In the genomic region with DNA sequence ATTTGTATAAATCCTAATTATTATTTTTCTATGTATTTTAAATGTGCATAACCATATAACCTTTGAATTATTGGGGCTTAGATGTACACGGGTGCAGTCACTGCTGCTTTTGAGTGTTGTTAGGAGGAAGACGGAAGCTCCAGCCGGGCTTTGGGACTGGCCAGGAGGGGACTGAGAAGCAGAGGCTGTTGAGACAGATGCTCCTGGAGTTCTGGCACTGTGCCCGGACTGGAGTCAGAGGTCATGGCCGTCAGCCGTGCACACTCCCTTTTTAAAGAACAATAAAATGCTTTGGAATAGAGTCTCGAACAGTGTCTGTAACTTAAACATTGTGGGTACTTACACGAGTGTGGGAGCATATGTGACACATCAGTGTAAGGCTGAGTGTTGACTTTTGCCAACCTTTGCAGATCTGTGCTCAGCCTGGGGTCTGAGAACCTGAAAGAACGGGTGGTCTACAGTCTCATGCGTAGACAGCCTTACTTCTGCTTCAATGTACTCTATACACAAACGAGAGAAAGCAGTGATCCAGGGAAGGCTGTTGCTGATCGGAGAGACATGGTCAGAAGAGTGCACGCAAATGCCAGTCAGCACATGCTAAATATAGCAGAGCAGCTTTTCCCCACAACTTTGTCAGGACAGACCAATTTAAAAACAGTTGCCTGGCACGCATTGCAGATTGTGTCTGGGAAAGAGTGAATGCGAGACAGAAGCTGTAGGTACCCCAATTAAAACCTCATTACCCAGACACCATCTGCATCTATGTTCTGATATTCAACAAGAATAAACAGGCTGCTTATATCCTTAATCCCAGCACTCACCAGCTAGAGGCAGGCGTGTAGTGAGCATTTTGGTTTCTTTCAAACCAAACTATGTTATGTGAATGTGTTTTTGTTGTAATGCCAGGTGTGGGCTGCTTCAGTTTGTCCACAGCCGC, we compare ENCODE assay signal across 9 mouse cellular contexts. TPM values are rescaled to one million over a fixed set of nuclear protein-coding genes. Genes with fewer than 3 reads are reported as not detected.
DNase-seq lines count a peak whose midpoint lies in the region; ATAC-seq and TF ChIP-seq lines count a peak whose summit lies in the region.
"Had no signal": no experiment of that assay in that cellular context is flagged by ENCODE, and none has a peak within 500 bp of the region (broad histone marks: within the 10 kb centered on the region; RNA-seq: fewer than 3 reads in every experiment).

No protein-coding gene starts in this region.

- 47% methylated on average over 17 of the region's 17 CpGs for WGBS in intestine, postnatal 0 days
- 36% methylated on average over 17 of the region's 17 CpGs for WGBS in cerebellum, adult 2 months

- TF ChIP-seq POLR2A in bone marrow macrophage, adult 2 months (IDR thresholded peaks at IDR 0.05; ENCODE audit: borderline replicate concordance, low read depth, low read length), result no peak
- no peak for TF ChIP-seq POLR2A in cerebellum, adult 2 months (IDR thresholded peaks at IDR 0.05; ENCODE audit: borderline replicate concordance, insufficient read depth, low read length)

- no peak overlapping the region for H3K9ac ChIP-seq in intestine, postnatal 0 days (ENCODE audit: low read depth, low read length)

- no peak overlapping the region for H3K4me2 ChIP-seq in intestine, postnatal 0 days (replicated peaks; ENCODE audit: low read depth)

- H3K9me3 ChIP-seq in intestine, postnatal 0 days (ENCODE audit: control insufficient read depth), result no peaks in the 10 kb centered on the region
- H3K9me3 ChIP-seq: hindbrain, embryonic 10.5 days had no signal

- peak; percentile 70 for DNase-seq in kidney, postnatal 10 days
- DNase-seq in kidney, adult 9 months, result no peak
- peak; percentile 54 for DNase-seq in R1 (ENCODE audit: low read depth, low spot score)
- DNase-seq in thymus, postnatal 0 days (ENCODE audit: low spot score), result no peak
- DNase-seq in cerebellum, adult 2 months, result no peak
- DNase-seq: spleen, adult 18-20 months had no signal

- 0 out of 2 replicates have a peak overlapping the region, but pooled peaks have one; percentile 2 for H3K4me3 ChIP-seq in bone marrow macrophage, adult 2 months (ENCODE audit: insufficient read depth, low read length)
- no peak overlapping the region for H3K4me3 ChIP-seq in intestine, postnatal 0 days (ENCODE audit: low read depth, low read length)
- no peak overlapping the region for H3K4me3 ChIP-seq in cerebellum, adult 2 months (replicated peaks; ENCODE audit: insufficient read depth, low read depth, low read length)
- H3K4me3 ChIP-seq: hindbrain, embryonic 10.5 days had no signal

- ATAC-seq in intestine, postnatal 0 days, result 0 out of 2 replicates have a peak, but pooled peaks have one; percentile 9

- TF ChIP-seq CTCF in bone marrow macrophage, adult 2 months (IDR thresholded peaks at IDR 0.05; ENCODE audit: low read depth, low read length), result no peak
- no peak for TF ChIP-seq CTCF in intestine, postnatal 0 days (IDR thresholded peaks at IDR 0.05; ENCODE audit: low read depth)
- no peak for TF ChIP-seq CTCF in cerebellum, adult 2 months (IDR thresholded peaks at IDR 0.05; ENCODE audit: borderline replicate concordance, insufficient read depth, low read depth, low read length)

- H3K4me1 ChIP-seq in bone marrow macrophage, adult 2 months (ENCODE audit: control insufficient read depth, insufficient read depth, low read length), result peaks cover 22% of the 10 kb centered on the region
- no peaks in the 10 kb centered on the region for H3K4me1 ChIP-seq in intestine, postnatal 0 days (replicated peaks; ENCODE audit: control insufficient read depth, insufficient read depth, low read length)
- H3K4me1 ChIP-seq in cerebellum, adult 2 months (ENCODE audit: control insufficient read depth, insufficient read depth, low read length), result no peaks in the 10 kb centered on the region

- H3K27ac ChIP-seq in bone marrow macrophage, adult 2 months (ENCODE audit: insufficient read depth, low read depth, low read length), result peak overlapping the region; percentile 65
- no peak overlapping the region for H3K27ac ChIP-seq in intestine, postnatal 0 days (ENCODE audit: low read depth, low read length)
- H3K27ac ChIP-seq in cerebellum, adult 2 months (ENCODE audit: insufficient read depth, low read length), result no peak overlapping the region
- H3K27ac ChIP-seq: hindbrain, embryonic 10.5 days had no signal

- H3K27me3 ChIP-seq in intestine, postnatal 0 days (replicated peaks; ENCODE audit: control insufficient read depth, insufficient read depth, low read length), result no peaks in the 10 kb centered on the region
- H3K27me3 ChIP-seq in cerebellum, adult 2 months (ENCODE audit: control insufficient read depth, insufficient read depth, low read length), result peaks cover 2% of the 10 kb centered on the region; the same call in 1 of the 2 replicates

- peaks cover 37% of the 10 kb centered on the region for H3K36me3 ChIP-seq in intestine, postnatal 0 days (ENCODE audit: control insufficient read depth, insufficient read depth)

RNA-seq across cellular contexts. Expression of gene Syf2, which starts 6.8 kb away (rescaled TPM):
- polyA plus RNA-seq in bone marrow macrophage, adult 2 months (2012; ENCODE audit: insufficient read depth, insufficient read length, missing spikeins), result 97.3 and 97.6 TPM in 2 replicates
- 76.2 and 88.6 TPM in 2 replicates for polyA plus RNA-seq in intestine, postnatal 0 days (2015; fragmentation: Nextera tagmentation; extraction: Ambion mirVana)
- polyA plus RNA-seq in thymus, postnatal 0 days (2015; fragmentation: Nextera tagmentation; extraction: Ambion mirVana), result 171 and 176 TPM in 2 replicates
- polyA plus RNA-seq in cerebellum, adult 2 months (2012; rRNA removed), result 95.4 and 99.7 TPM in 2 replicates

RNA-seq across cellular contexts. Expression of gene Rsrp1, which starts 14.1 kb away (rescaled TPM):
- polyA plus RNA-seq in bone marrow macrophage, adult 2 months (2012; ENCODE audit: insufficient read depth, insufficient read length, missing spikeins), result 1,131 and 1,373 TPM in 2 replicates
- 252 and 263 TPM in 2 replicates for polyA plus RNA-seq in intestine, postnatal 0 days (2015; fragmentation: Nextera tagmentation; extraction: Ambion mirVana)
- 822 and 855 TPM in 2 replicates for polyA plus RNA-seq in thymus, postnatal 0 days (2015; fragmentation: Nextera tagmentation; extraction: Ambion mirVana)
- polyA plus RNA-seq in cerebellum, adult 2 months (2012; rRNA removed), result 478 and 508 TPM in 2 replicates

RNA-seq across cellular contexts. Expression of gene Tmem50a, which starts 22.7 kb away (rescaled TPM):
- polyA plus RNA-seq in bone marrow macrophage, adult 2 months (2012; ENCODE audit: insufficient read depth, insufficient read length, missing spikeins), result 392 and 428 TPM in 2 replicates
- 129 and 136 TPM in 2 replicates for polyA plus RNA-seq in intestine, postnatal 0 days (2015; fragmentation: Nextera tagmentation; extraction: Ambion mirVana)
- polyA plus RNA-seq in thymus, postnatal 0 days (2015; fragmentation: Nextera tagmentation; extraction: Ambion mirVana), result 247 and 304 TPM in 2 replicates
- 105 and 111 TPM in 2 replicates for polyA plus RNA-seq in cerebellum, adult 2 months (2012; rRNA removed)

Comparison
In these comparisons a context has a peak if more than half of its experiments do, and no peak if none do; other contexts are left out.
1. DNase-seq: peak in kidney, postnatal 10 days (single experiment) and R1 (single experiment); none in kidney, adult 9 months (single experiment), thymus, postnatal 0 days (single experiment) and cerebellum, adult 2 months (0 of 2).